Mouse (Mus musculus) CH12.LX (cell line): Measurements from ENCODE around the gene Cd5.

ENCODE experiments used
- CHD2 ChIP-seq: IDR thresholded peaks from 2 replicates; pipeline ENCODE4 v1.6.1; 2011; ENCODE audit warnings: low read length, improper control_type of control experiment
- CTCF ChIP-seq, 2 experiments: IDR thresholded peaks in 1 of 2; conservative IDR thresholded peaks in 1 of 2; 2 replicates each; pipeline ENCODE4 v1.5.1; 2011 to 2012; ENCODE audit warnings: low read depth in 2 of 2, low read length in 2 of 2, improper control_type of control experiment in 1 of 2, inconsistent platforms in 1 of 2, mild to moderate bottlenecking in 1 of 2, moderate library complexity in 1 of 2
- MAFK ChIP-seq: IDR thresholded peaks from 2 replicates; pipeline ENCODE4 v1.6.1; 2011; ENCODE audit warnings: low read length, improper control_type of control experiment; ENCODE audit not compliant: insufficient replicate concordance
- POLR2A ChIP-seq: IDR thresholded peaks from 2 replicates; pipeline ENCODE4 v1.6.1; 2011; ENCODE audit warnings: low read depth, mild to moderate bottlenecking, improper control_type of control experiment, low read length
- ZNF384 ChIP-seq: IDR thresholded peaks from 2 replicates; pipeline ENCODE4 v1.6.1; 2012; ENCODE audit warnings: low read depth, low read length, improper control_type of control experiment, inconsistent platforms

DNA sequence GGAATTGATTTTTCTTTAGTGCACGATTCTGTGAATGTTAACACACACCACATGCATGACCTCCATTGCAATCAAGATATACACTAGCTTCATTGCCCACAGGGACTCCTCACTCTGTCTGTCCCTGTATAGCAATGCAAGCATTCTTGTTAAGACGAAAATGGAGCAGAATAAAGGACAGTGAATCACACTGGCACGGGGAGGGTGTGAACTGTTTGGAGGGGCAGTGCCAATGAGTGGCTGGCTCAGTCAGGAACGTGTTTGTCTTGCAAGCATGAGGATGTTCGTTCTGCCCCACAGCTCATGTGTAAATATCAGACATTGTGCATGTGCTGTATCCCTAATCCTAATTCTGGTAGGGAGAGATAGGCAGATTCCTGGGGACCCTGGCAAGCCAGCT, 8.3 kb downstream of the Cd5 start:
- TF ChIP-seq MAFK (no peak), CTCF (conservative IDR thresholded peaks at IDR 0.05 in 1 of 2, IDR thresholded peaks at IDR 0.05 in 1 of 2; ENCODE audit: low read depth in 2 of 2, low read length in 2 of 2) (no peak), POLR2A (no peak), ZNF384 (no peak), CHD2 (no peak)
